Mouse (Mus musculus) brain, embryonic 14.5 days (tissue): ENCODE measurements around the gene Tesc.

Source experiments
- CTCF ChIP-seq: fragments of 200-500 bp; IDR thresholded peaks from 2 replicates; pipeline ENCODE4 v1.5.1; 2012; ENCODE audit warnings: inconsistent platforms, mild to moderate bottlenecking, moderate library complexity, borderline replicate concordance; ENCODE audit not compliant: insufficient read depth, insufficient read length; ENCODE audit errors: extremely low read depth
- POLR2A ChIP-seq: fragments of 200-500 bp; IDR thresholded peaks from 2 replicates; pipeline ENCODE4 v1.6.1; 2012; ENCODE audit warnings: mild to moderate bottlenecking, inconsistent platforms, borderline replicate concordance; ENCODE audit not compliant: poor library complexity, insufficient read depth, insufficient read length, severe bottlenecking; ENCODE audit errors: extremely low read depth

DNA sequence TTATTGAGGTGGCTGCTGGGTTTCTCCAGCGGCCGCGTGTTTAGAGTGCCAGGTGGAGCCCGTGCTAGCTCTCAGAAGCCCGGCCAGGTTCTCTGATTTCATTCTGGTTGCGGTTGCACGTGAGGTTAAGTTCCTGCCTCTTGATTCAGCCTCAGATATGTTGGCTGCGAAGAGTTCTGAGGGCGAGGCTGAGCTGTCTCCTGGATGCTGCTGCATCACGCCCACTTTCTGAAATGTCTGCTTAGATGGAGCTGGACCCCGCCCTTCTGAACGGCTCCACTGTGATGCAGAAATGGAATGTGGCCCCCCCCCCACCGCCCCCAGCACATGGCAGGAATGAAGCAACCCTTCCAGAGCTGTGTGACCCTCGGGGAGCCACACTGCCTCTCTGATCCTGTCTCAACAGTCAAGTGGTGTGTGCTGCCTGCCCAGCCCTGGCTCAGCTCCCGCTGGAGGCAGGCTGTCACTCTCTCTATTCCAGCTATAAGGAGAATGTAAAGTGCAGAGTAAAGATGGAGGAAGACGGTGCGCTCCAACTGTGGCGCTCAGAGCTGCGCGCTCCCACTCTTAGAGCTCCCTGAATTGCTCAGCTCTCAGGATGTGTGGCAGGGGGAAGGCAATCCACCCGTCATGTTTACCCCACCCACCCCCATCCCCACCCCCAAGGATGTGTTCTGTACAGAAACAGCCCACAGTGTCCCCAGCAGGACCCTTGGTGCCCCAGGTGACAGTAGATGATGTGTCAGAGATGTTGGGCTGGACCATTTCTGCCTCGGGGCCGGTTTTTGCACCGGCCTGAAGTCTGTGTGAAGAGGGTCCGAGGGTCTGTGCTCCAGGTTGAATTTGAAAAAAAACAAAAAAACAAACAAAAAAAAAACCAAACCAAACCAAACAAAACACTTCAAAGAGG, 9.6 kb downstream of the Tesc start:
- TF ChIP-seq CTCF (no peak), POLR2A (no peak)
